Mouse (Mus musculus) ZHBTc4 (cell line): ENCODE data around the gene Cphx2.
"Not testable (repeated sequence)": the region's sequence is repeated elsewhere in the genome, so short reads cannot be mapped to it uniquely, and the experiment has no call there.

Experiments
- DNase-seq: peaks from one replicate; pipeline ENCODE4 v3.0.0-alpha.2; 2011; ENCODE audit warnings: low read depth, low spot score

Cphx2 gene

GRCm38 (mm10) chr14:26081216-26081615, at the start of gene Cphx2:
Gene Cphx2, plus strand, starts transcription at chr14:26081516.
- DNase-seq: not testable (repeated sequence)

DNA sequence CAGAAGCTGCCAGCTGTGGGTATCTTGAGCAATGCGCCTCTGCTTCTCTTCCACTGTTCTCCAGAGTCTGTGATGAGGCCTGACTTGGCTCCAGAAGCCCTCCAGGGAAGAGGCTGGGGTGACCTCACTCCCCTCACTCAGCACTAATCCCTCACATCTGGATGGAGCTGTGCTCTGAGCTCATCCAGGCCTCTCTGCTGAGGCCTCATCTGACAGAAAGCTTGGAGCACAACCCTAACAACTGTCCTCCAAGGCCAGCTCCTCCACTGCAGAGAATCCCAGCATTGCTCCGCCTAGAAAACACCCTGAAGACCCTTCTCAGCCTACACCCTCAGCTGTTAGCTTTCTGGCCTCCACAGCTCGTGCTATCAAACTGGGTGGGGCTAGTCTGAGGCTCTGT, 47.0 kb upstream of the Cphx2 start:
- not testable (repeated sequence) for DNase-seq

DNA sequence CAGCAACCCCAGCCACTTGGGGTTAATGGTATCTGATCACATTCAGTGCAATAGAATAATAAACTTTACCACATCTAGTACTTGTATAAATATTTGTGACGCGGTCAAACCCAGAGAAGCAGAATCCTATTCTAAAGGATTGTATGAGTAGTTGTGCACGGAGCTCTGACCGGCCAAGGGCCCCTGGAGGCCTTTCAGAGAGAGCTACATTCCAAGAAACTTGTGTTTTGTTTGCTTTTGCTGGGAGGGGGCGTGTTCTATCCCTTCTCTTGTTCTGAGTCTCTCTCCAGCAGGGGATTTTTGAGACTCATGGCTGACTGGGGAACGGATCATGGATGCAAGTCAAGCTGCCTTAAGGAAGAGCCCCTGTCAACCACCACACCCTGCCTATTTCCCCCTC, 45.9 kb upstream of the Cphx2 start:
- DNase-seq: not testable (repeated sequence)

- DNase-seq: not testable (repeated sequence)
These were observed 38.7 kb upstream of the Cphx2 start, which contains the start of gene Gm9780 for GRCm38 (mm10) chr14:26042611-26043010. Gene Gm9780, minus strand, starts transcription at chr14:26042711.

GRCm38 (mm10) chr14:26045007-26045406, 36.3 kb upstream of the Cphx2 start:
- not testable (repeated sequence) for DNase-seq

- not testable (repeated sequence) for DNase-seq
These were observed 34.3 kb upstream of the Cphx2 start for GRCm38 (mm10) chr14:26047026-26047425.

DNA sequence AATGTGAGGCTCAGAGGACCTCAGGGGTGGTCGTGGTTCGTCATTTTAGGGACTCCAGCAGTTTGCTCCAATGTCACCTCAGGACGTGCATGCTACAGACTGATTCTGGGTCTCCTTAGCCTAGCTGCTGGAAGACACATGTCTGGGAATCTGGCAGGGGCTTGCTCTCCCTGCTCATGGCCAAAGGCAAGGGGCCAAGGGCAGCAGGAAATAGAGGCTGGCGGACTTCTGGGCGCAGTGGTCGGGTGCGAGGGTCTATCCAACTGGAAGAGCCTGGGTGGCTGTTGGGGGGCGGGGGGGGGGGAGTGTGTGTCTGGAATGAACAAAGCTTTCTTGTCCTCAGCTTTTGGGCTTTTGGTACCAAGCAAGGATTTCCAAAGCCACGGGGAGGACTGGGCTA, 32.5 kb upstream of the Cphx2 start:
- DNase-seq: not testable (repeated sequence)

- not testable (repeated sequence) for DNase-seq
These were observed 23.1 kb upstream of the Cphx2 start for GRCm38 (mm10) chr14:26058184-26058583.

DNA sequence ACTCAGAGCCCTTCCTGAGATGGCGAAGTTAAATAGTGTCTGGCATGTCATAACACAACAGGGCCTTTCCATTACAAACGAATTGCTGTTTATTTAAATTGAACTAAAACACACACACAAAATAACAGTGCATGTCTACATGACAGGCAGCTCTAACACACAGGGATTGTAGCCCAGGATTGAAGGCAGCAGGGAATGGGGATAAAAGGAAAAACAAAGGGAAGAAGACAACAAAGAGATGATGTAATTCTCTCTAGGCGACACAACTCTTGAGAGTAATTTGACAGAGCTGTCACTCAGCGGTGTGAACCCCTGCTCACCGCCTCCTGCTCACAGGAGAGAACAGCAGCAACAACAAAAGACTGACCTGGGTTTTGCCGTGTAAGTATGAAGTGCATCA, 22.0 kb upstream of the Cphx2 start:
- not testable (repeated sequence) for DNase-seq

DNA sequence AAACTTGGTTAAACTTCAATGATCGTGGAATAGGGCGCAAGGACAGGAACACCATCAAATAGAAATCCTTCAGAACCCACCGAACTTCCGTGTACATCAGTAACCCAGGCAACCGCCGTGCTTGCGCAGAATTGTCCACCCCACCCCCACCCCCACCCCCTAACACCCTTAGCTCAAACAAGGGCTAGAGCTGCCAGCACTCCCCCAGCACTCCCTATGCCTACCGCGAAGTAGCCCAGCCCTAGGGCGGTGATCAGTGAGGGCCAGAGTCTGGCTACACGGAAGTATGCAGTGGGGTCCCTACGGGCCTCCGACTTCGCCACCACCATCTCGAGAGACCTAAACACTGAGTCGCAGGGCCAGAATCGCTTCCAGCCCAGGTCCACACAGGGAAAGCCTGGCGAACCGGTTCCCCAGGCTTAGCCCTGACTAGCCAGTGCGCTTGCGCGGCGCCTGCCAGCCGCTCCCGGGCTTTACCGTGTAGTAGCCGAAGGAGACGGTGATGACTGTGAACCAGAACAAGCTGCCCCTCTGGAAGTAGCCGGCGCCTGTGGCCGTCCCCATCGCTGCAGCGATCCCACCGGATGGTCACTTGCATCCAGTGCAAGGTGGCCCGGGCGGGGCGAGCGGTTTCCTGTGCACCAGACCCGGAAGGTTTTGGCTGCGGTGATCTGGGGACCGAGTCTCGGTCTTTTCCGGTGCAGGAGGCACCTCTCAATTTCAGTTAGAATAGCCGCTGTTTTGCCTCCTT, 14.6 kb upstream of the Cphx2 start:
- DNase-seq: not testable (repeated sequence)

GRCm38 (mm10) chr14:26067325-26067633, 14.0 kb upstream of the Cphx2 start, which contains the start of gene Tmem254c:
Gene Tmem254c, minus strand, starts transcription at chr14:26067355.
- DNase-seq: not testable (repeated sequence)

DNA sequence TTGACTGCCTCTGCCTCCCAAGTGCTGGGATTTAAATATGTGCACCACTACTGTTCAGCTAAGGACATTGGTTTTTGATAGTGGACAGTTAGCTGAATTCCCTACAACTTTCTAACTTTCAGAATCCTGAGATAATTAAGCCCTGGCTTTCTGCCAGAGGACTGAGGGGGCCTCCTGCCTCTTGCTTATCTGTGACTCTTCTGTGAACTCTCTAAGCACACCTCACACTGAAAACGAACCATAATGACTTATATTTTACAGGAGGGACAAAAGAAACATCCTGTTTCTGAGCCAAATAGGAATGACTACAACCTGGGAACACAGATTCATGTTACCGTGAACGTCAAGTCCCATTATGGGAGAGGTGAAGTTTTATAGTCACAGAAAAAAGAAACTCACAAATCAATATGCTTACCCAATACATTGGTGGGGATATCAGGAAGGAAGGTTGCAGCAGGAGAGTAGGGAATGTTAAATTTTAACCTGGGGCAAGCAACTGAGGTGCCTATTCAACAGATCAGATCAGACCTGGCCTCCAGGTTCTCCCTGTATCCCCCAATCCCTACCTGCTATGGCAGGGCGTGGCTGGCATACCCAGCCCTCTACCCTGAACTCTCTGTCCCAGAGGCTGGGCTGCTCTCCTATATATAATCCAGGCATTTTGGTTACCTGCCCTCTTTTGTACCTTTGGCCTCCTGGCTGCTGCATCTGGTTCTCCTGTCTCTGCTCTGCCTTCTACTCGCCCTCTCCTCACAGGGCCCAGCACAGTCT, 4.5 kb upstream of the Cphx2 start:
- DNase-seq: not testable (repeated sequence)

GRCm38 (mm10) chr14:26081997-26082396, 681 bp downstream of the Cphx2 start, which contains the start of gene Cphx3:
Gene Cphx3, plus strand, starts transcription at chr14:26082297.
- DNase-seq: not testable (repeated sequence)

DNA sequence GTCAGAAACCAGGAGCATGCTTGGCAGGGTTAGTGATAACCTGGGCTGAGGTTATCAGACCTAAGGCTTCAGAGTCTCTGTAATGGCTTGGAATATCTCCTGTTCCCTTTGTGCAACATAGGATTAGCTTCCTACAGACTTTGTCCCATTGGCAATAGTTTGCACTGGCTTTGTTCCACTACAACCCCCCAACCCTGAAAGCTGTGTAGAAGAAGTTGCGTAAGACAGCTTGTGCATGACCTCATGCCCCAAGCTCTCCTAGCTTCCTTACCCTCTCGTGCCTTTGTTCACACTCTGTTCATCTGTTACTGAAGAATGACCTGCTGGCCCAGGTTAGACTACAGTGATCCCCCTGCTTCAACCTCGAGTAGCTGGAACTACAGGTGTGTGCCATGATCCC, 16.3 kb downstream of the Cphx2 start:
- DNase-seq: not testable (repeated sequence)

GRCm38 (mm10) chr14:26118150-26118549, 36.8 kb downstream of the Cphx2 start, which contains the start of gene Duxbl2:
Gene Duxbl2, plus strand, starts transcription at chr14:26118349.
- not testable (repeated sequence) for DNase-seq

DNA sequence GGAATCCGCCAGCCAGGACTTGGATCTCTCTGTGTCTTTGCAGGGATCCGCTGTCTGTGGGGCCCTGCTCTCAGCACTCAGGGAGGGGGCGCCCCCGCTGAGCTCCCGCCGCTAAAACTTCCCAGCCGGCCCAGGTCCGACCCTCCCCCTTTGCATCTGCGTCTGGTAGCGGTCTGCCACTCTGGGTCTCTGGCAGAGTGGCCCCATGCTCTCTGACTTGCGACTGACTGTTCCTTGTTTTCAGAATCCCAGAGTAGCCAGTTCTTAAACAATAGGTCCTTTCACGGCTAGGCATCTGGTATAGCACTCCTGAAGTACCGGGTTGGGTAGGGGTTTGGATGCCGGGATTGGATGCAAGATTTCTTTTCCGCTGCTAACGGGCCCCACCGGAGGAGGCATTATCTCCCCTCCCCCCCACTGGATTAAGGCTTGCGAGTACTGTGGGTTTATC, 37.3 kb downstream of the Cphx2 start:
- not testable (repeated sequence) for DNase-seq

DNA sequence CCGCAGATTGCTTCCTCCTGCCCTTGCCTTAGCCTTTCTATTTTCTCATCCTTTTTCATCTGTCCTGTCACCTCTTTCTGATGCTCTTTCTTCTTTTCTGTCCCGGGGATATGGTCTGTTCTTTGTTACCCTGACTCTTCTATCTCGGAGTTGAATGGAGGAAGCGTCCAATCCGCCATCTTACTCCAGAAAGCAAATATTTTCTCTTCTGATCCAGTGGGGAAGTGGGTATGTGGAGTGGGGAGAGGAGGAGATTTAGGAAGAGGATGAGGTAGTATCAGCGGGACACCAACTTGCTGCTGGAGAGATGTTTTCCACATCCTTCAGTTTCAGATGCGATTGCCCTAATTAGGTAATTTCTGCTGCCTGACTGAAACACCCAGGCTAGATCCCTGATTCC, 37.8 kb downstream of the Cphx2 start:
- DNase-seq: not testable (repeated sequence)
